Mouse (Mus musculus): Measurements from ENCODE around the gene Cacna1a. TPM values are rescaled to one million over a fixed set of nuclear protein-coding genes. Genes with fewer than 3 reads are reported as not detected.

Gene Cacna1a
- polyA plus RNA-seq, 1 experiment from 2014 or later = 5.3 TPM

GRCm38 (mm10) chr8:84519767-84520626 is 131.8 kb downstream of the Cacna1a start:
- DNase-seq (ENCODE audit: low spot score) = no peak
- Histone ChIP-seq H3K9ac (ENCODE audit: low read length) (no peak overlapping the region), H3K4me1 (ENCODE audit: control insufficient read depth, insufficient read depth, low read length) (no peaks in the 10 kb centered on the region), H3K27me3 (ENCODE audit: control insufficient read depth, insufficient read depth, low read length) (no peaks in the 10 kb centered on the region), H3K36me3 (ENCODE audit: control insufficient read depth, insufficient read depth, low read length) (no peaks in the 10 kb centered on the region), H3K4me3 (ENCODE audit: low read depth, low read length) (no peak overlapping the region), H3K4me2 (ENCODE audit: low read depth, severe bottlenecking) (no peak overlapping the region), H3K27ac (replicated peaks; ENCODE audit: low read depth, low read length) (no peak overlapping the region), H3K9me3 (ENCODE audit: control insufficient read depth, low read length) (no peaks in the 10 kb centered on the region)
- ATAC-seq (ENCODE audit: insufficient number of reproducible peaks, low FRiP score, low TSS enrichment, low read depth) = no peak
- 79% methylated on average over 17 of the region's 17 CpGs for WGBS

GRCm38 (mm10) chr8:84520999-84521398 is 132.8 kb downstream of the Cacna1a start:
- no peaks in the 10 kb centered on the region for H3K9me3 ChIP-seq (ENCODE audit: control insufficient read depth, low read length)
- no peak overlapping the region for H3K4me2 ChIP-seq (ENCODE audit: low read depth, severe bottlenecking)
- DNase-seq (ENCODE audit: low spot score) = no peak
- no peaks in the 10 kb centered on the region for H3K36me3 ChIP-seq (ENCODE audit: control insufficient read depth, insufficient read depth, low read length)
- no peak overlapping the region for H3K27ac ChIP-seq (replicated peaks; ENCODE audit: low read depth, low read length)
- H3K4me1 ChIP-seq (ENCODE audit: control insufficient read depth, insufficient read depth, low read length) = no peaks in the 10 kb centered on the region
- no peak overlapping the region for H3K4me3 ChIP-seq (ENCODE audit: low read depth, low read length)
- H3K27me3 ChIP-seq (ENCODE audit: control insufficient read depth, insufficient read depth, low read length) = no peaks in the 10 kb centered on the region
- no peak for ATAC-seq (ENCODE audit: insufficient number of reproducible peaks, low FRiP score, low TSS enrichment, low read depth)
- H3K9ac ChIP-seq (ENCODE audit: low read length) = no peak overlapping the region
- 68% methylated on average over 2 of the region's 2 CpGs for WGBS

- Histone ChIP-seq H3K36me3 (ENCODE audit: control insufficient read depth, insufficient read depth, low read length) (no peaks in the 10 kb centered on the region), H3K4me3 (ENCODE audit: low read depth, low read length) (no peak overlapping the region), H3K9ac (ENCODE audit: low read length) (no peak overlapping the region), H3K27ac (replicated peaks; ENCODE audit: low read depth, low read length) (no peak overlapping the region), H3K4me1 (ENCODE audit: control insufficient read depth, insufficient read depth, low read length) (no peaks in the 10 kb centered on the region), H3K4me2 (ENCODE audit: low read depth, severe bottlenecking) (no peak overlapping the region), H3K27me3 (ENCODE audit: control insufficient read depth, insufficient read depth, low read length) (no peaks in the 10 kb centered on the region), H3K9me3 (ENCODE audit: control insufficient read depth, low read length) (no peaks in the 10 kb centered on the region)
- 85% methylated on average over 7 of the region's 7 CpGs for WGBS
- ATAC-seq (ENCODE audit: insufficient number of reproducible peaks, low FRiP score, low TSS enrichment, low read depth) (no peak), DNase-seq (ENCODE audit: low spot score) (no peak)
These were observed 139.8 kb downstream of the Cacna1a start for GRCm38 (mm10) chr8:84528036-84528435.

GRCm38 (mm10) chr8:84529548-84529947 is 141.3 kb downstream of the Cacna1a start:
- Histone ChIP-seq H3K4me1 (ENCODE audit: control insufficient read depth, insufficient read depth, low read length) (no peaks in the 10 kb centered on the region), H3K9ac (ENCODE audit: low read length) (no peak overlapping the region), H3K36me3 (ENCODE audit: control insufficient read depth, insufficient read depth, low read length) (no peaks in the 10 kb centered on the region), H3K4me2 (ENCODE audit: low read depth, severe bottlenecking) (no peak overlapping the region), H3K27me3 (ENCODE audit: control insufficient read depth, insufficient read depth, low read length) (no peaks in the 10 kb centered on the region), H3K4me3 (ENCODE audit: low read depth, low read length) (no peak overlapping the region), H3K9me3 (ENCODE audit: control insufficient read depth, low read length) (no peaks in the 10 kb centered on the region), H3K27ac (replicated peaks; ENCODE audit: low read depth, low read length) (no peak overlapping the region)
- ATAC-seq (ENCODE audit: insufficient number of reproducible peaks, low FRiP score, low TSS enrichment, low read depth) = no peak
- no peak for DNase-seq (ENCODE audit: low spot score)
- WGBS = 79% methylated on average over 4 of the region's 4 CpGs

- Histone ChIP-seq H3K36me3 (ENCODE audit: control insufficient read depth, insufficient read depth, low read length) (no peaks in the 10 kb centered on the region), H3K27ac (replicated peaks; ENCODE audit: low read depth, low read length) (no peak overlapping the region), H3K9me3 (ENCODE audit: control insufficient read depth, low read length) (no peaks in the 10 kb centered on the region), H3K4me2 (ENCODE audit: low read depth, severe bottlenecking) (no peak overlapping the region), H3K4me1 (ENCODE audit: control insufficient read depth, insufficient read depth, low read length) (no peaks in the 10 kb centered on the region), H3K4me3 (ENCODE audit: low read depth, low read length) (no peak overlapping the region), H3K27me3 (ENCODE audit: control insufficient read depth, insufficient read depth, low read length) (no peaks in the 10 kb centered on the region), H3K9ac (ENCODE audit: low read length) (no peak overlapping the region)
- DNase-seq (ENCODE audit: low spot score) = no peak
- 90% methylated on average over 1 of the region's 1 CpGs for WGBS
- ATAC-seq (ENCODE audit: insufficient number of reproducible peaks, low FRiP score, low TSS enrichment, low read depth) = no peak
These were observed 144.5 kb downstream of the Cacna1a start for GRCm38 (mm10) chr8:84532725-84533124.

- H3K27ac ChIP-seq (replicated peaks; ENCODE audit: low read depth, low read length) = no peak overlapping the region
- DNase-seq (ENCODE audit: low spot score) = no peak
- H3K36me3 ChIP-seq (ENCODE audit: control insufficient read depth, insufficient read depth, low read length) = no peaks in the 10 kb centered on the region
- H3K4me3 ChIP-seq (ENCODE audit: low read depth, low read length) = no peak overlapping the region
- H3K9me3 ChIP-seq (ENCODE audit: control insufficient read depth, low read length) = no peaks in the 10 kb centered on the region
- no peak overlapping the region for H3K9ac ChIP-seq (ENCODE audit: low read length)
- no peak for ATAC-seq (ENCODE audit: insufficient number of reproducible peaks, low FRiP score, low TSS enrichment, low read depth)
- no peak overlapping the region for H3K4me2 ChIP-seq (ENCODE audit: low read depth, severe bottlenecking)
- no peaks in the 10 kb centered on the region for H3K4me1 ChIP-seq (ENCODE audit: control insufficient read depth, insufficient read depth, low read length)
- WGBS = 67% methylated on average over 4 of the region's 4 CpGs
- H3K27me3 ChIP-seq (ENCODE audit: control insufficient read depth, insufficient read depth, low read length) = no peaks in the 10 kb centered on the region
These were observed 145.1 kb downstream of the Cacna1a start for GRCm38 (mm10) chr8:84533341-84533740.

GRCm38 (mm10) chr8:84536917-84537316 is 148.7 kb downstream of the Cacna1a start:
- Histone ChIP-seq H3K9ac (ENCODE audit: low read length) (no peak overlapping the region), H3K27me3 (ENCODE audit: control insufficient read depth, insufficient read depth, low read length) (no peaks in the 10 kb centered on the region), H3K4me3 (ENCODE audit: low read depth, low read length) (no peak overlapping the region), H3K4me1 (ENCODE audit: control insufficient read depth, insufficient read depth, low read length) (no peaks in the 10 kb centered on the region), H3K27ac (replicated peaks; ENCODE audit: low read depth, low read length) (no peak overlapping the region), H3K4me2 (ENCODE audit: low read depth, severe bottlenecking) (no peak overlapping the region), H3K36me3 (ENCODE audit: control insufficient read depth, insufficient read depth, low read length) (no peaks in the 10 kb centered on the region), H3K9me3 (ENCODE audit: control insufficient read depth, low read length) (no peaks in the 10 kb centered on the region)
- ATAC-seq (ENCODE audit: insufficient number of reproducible peaks, low FRiP score, low TSS enrichment, low read depth) (no peak), DNase-seq (ENCODE audit: low spot score) (no peak)
- 79% methylated on average over 5 of the region's 5 CpGs for WGBS

- no peak overlapping the region for H3K9ac ChIP-seq (ENCODE audit: low read length)
- H3K9me3 ChIP-seq (ENCODE audit: control insufficient read depth, low read length) = no peaks in the 10 kb centered on the region
- H3K4me2 ChIP-seq (ENCODE audit: low read depth, severe bottlenecking) = no peak overlapping the region
- H3K27ac ChIP-seq (replicated peaks; ENCODE audit: low read depth, low read length) = no peak overlapping the region
- H3K4me3 ChIP-seq (ENCODE audit: low read depth, low read length) = no peak overlapping the region
- DNase-seq (ENCODE audit: low spot score) (no peak), ATAC-seq (ENCODE audit: insufficient number of reproducible peaks, low FRiP score, low TSS enrichment, low read depth) (no peak)
- H3K27me3 ChIP-seq (ENCODE audit: control insufficient read depth, insufficient read depth, low read length) = no peaks in the 10 kb centered on the region
- no peaks in the 10 kb centered on the region for H3K4me1 ChIP-seq (ENCODE audit: control insufficient read depth, insufficient read depth, low read length)
- 46% methylated on average over 6 of the region's 6 CpGs for WGBS
- no peaks in the 10 kb centered on the region for H3K36me3 ChIP-seq (ENCODE audit: control insufficient read depth, insufficient read depth, low read length)
These were observed 151.1 kb downstream of the Cacna1a start for GRCm38 (mm10) chr8:84539376-84539775.

- WGBS = 78% methylated on average over 7 of the region's 7 CpGs
These were observed 154.2 kb downstream of the Cacna1a start for GRCm38 (mm10) chr8:84542481-84542880.

More at GRCm38 (mm10) chr8:84542481-84542880, 154.2 kb downstream of the Cacna1a start:
- no peak for DNase-seq (ENCODE audit: low spot score)
- Histone ChIP-seq H3K36me3 (ENCODE audit: control insufficient read depth, insufficient read depth, low read length) (no peaks in the 10 kb centered on the region), H3K4me2 (ENCODE audit: low read depth, severe bottlenecking) (no peak overlapping the region), H3K9ac (ENCODE audit: low read length) (no peak overlapping the region), H3K4me1 (ENCODE audit: control insufficient read depth, insufficient read depth, low read length) (peaks cover 5% of the 10 kb centered on the region; the same call in 1 of the 2 replicates), H3K27ac (replicated peaks; ENCODE audit: low read depth, low read length) (no peak overlapping the region), H3K9me3 (ENCODE audit: control insufficient read depth, low read length) (no peaks in the 10 kb centered on the region), H3K4me3 (ENCODE audit: low read depth, low read length) (no peak overlapping the region), H3K27me3 (ENCODE audit: control insufficient read depth, insufficient read depth, low read length) (no peaks in the 10 kb centered on the region)
- ATAC-seq (ENCODE audit: insufficient number of reproducible peaks, low FRiP score, low TSS enrichment, low read depth) = no peak

Data from limb, embryonic 11.5 days (tissue).